Mouse (Mus musculus): ENCODE measurements around the gene Tmem136. TPM values are rescaled to one million over a fixed set of nuclear protein-coding genes. Genes with fewer than 3 reads are reported as not detected.

Tmem136 gene
- polyA plus RNA-seq, 1 experiment, result 0.12 TPM

DNA sequence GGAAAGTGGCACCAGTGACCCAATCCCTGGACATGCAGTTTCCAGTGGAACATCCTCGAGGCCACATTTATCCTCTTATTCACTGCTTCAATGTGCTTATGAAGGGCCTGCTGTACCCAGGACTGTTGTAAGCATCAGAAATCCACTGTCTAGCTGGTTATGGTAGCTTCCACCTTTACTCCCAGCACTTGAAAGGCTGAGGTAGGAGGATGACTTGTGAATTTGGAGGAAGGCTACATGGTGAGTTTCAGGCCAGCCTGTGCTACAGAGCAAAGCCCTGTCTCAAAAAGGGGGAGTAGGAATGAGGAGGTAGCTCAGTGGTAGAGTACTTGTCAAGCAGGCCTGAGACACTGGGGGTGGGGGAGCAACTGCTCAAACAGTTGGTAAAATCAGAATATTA, 8.3 kb downstream of the Tmem136 start:
- H3ac ChIP-seq (ENCODE audit: control insufficient read depth, insufficient read length, low read depth), result no peak overlapping the region
- H3K4me3 ChIP-seq (ENCODE audit: insufficient read depth, poor library complexity, severe bottlenecking), result no peak overlapping the region
- no peak for TF ChIP-seq MAX (IDR thresholded peaks at IDR 0.05)
- no peak for TF ChIP-seq CEBPB (IDR thresholded peaks at IDR 0.05; ENCODE audit: low read depth)
- no peak for TF ChIP-seq CTCF (IDR thresholded peaks at IDR 0.05; ENCODE audit: control insufficient read depth, insufficient read depth, insufficient read length)
- TF ChIP-seq FOSL1 (IDR thresholded peaks at IDR 0.05; ENCODE audit: insufficient read depth, low read length, poor library complexity, severe bottlenecking), result no peak
- no peak for TF ChIP-seq MYOG (IDR thresholded peaks at IDR 0.05; ENCODE audit: control insufficient read depth, extremely low read depth, insufficient read length)
- TF ChIP-seq USF1 (IDR thresholded peaks at IDR 0.05; ENCODE audit: low read depth), result no peak
- no peak for TF ChIP-seq MYOD1 (IDR thresholded peaks at IDR 0.05; ENCODE audit: control insufficient read depth, insufficient read length, low read depth)
- peaks cover 25% of the 10 kb centered on the region for H3K79me2 ChIP-seq (ENCODE audit: control insufficient read depth, insufficient read depth)
- no peaks in the 10 kb centered on the region for H3K27me3 ChIP-seq (ENCODE audit: control insufficient read depth, insufficient read depth, insufficient read length)
- H3K36me3 ChIP-seq (ENCODE audit: control insufficient read depth, insufficient read depth), result no peaks in the 10 kb centered on the region
- peaks cover 23% of the 10 kb centered on the region for H3K79me3 ChIP-seq (ENCODE audit: low read depth)

DNA sequence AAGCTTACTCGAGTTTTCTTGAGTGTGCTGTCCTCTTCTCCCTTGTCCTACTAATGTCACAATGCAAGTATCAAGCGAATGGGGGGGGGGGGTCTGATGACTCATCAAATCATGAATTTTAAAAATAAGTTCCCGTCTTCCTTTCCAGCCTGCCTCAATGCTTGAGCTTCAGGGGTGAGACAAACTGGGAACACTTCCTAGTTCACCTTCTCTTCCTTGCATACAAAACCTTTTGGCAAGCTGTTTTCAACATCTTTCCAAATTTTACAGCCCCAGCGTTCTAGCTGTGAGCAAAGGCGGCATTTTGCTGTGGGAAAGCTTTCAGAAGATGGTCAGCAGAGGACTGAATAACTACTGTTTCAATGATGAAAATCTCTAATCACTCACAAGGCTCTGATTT, 8.8 kb downstream of the Tmem136 start:
- Histone ChIP-seq H3K27me3 (ENCODE audit: control insufficient read depth, insufficient read depth, insufficient read length) (no peaks in the 10 kb centered on the region), H3K36me3 (ENCODE audit: control insufficient read depth, insufficient read depth) (no peaks in the 10 kb centered on the region), H3K79me3 (ENCODE audit: low read depth) (peaks cover 27% of the 10 kb centered on the region), H3K4me3 (ENCODE audit: insufficient read depth, poor library complexity, severe bottlenecking) (no peak overlapping the region), H3K79me2 (ENCODE audit: control insufficient read depth, insufficient read depth) (peaks cover 30% of the 10 kb centered on the region), H3ac (ENCODE audit: control insufficient read depth, insufficient read length, low read depth) (no peak overlapping the region)
- no peak for TF ChIP-seq MAX (IDR thresholded peaks at IDR 0.05)
- TF ChIP-seq FOSL1 (IDR thresholded peaks at IDR 0.05; ENCODE audit: insufficient read depth, low read length, poor library complexity, severe bottlenecking), result no peak
- TF ChIP-seq MYOD1 (IDR thresholded peaks at IDR 0.05; ENCODE audit: control insufficient read depth, insufficient read length, low read depth), result no peak
- no peak for TF ChIP-seq CEBPB (IDR thresholded peaks at IDR 0.05; ENCODE audit: low read depth)
- no peak for TF ChIP-seq USF1 (IDR thresholded peaks at IDR 0.05; ENCODE audit: low read depth)
- TF ChIP-seq MYOG (IDR thresholded peaks at IDR 0.05; ENCODE audit: control insufficient read depth, extremely low read depth, insufficient read length), result no peak
- no peak for TF ChIP-seq CTCF (IDR thresholded peaks at IDR 0.05; ENCODE audit: control insufficient read depth, insufficient read depth, insufficient read length)

DNA sequence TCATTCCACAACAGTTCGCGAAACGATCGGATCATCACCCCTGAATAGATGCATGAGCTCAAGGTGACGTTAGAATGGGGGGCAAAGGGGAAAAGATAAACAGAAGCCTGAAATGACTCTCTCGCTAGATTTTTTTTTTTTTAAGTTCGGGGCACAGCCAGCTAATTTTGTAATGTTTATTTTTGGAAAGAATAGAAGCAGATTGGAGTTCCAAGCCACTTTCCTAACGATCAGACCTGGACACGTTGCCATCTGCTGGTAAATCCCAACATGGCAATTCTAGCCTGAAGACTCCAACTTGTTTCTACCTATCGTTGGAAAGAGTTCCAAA, 9.2 kb downstream of the Tmem136 start, which contains the start of gene Arhgef12:
TSS of gene Arhgef12 (minus strand) at position 53 of the 331 bp plus-strand sequence.
- Histone ChIP-seq H3K79me2 (ENCODE audit: control insufficient read depth, insufficient read depth) (peaks cover 34% of the 10 kb centered on the region), H3K79me3 (ENCODE audit: low read depth) (peaks cover 31% of the 10 kb centered on the region), H3K36me3 (ENCODE audit: control insufficient read depth, insufficient read depth) (no peaks in the 10 kb centered on the region), H3ac (ENCODE audit: control insufficient read depth, insufficient read length, low read depth) (peak within 1 kb of the TSS; percentile 72), H3K27me3 (ENCODE audit: control insufficient read depth, insufficient read depth, insufficient read length) (no peaks in the 10 kb centered on the region), H3K4me3 (ENCODE audit: insufficient read depth, poor library complexity, severe bottlenecking) (peak within 1 kb of the TSS; percentile 55)
- no peak for TF ChIP-seq MYOG (IDR thresholded peaks at IDR 0.05; ENCODE audit: control insufficient read depth, extremely low read depth, insufficient read length)
- TF ChIP-seq CTCF (IDR thresholded peaks at IDR 0.05; ENCODE audit: control insufficient read depth, insufficient read depth, insufficient read length), result peak; percentile 42
- no peak for TF ChIP-seq USF1 (IDR thresholded peaks at IDR 0.05; ENCODE audit: low read depth)

DNA sequence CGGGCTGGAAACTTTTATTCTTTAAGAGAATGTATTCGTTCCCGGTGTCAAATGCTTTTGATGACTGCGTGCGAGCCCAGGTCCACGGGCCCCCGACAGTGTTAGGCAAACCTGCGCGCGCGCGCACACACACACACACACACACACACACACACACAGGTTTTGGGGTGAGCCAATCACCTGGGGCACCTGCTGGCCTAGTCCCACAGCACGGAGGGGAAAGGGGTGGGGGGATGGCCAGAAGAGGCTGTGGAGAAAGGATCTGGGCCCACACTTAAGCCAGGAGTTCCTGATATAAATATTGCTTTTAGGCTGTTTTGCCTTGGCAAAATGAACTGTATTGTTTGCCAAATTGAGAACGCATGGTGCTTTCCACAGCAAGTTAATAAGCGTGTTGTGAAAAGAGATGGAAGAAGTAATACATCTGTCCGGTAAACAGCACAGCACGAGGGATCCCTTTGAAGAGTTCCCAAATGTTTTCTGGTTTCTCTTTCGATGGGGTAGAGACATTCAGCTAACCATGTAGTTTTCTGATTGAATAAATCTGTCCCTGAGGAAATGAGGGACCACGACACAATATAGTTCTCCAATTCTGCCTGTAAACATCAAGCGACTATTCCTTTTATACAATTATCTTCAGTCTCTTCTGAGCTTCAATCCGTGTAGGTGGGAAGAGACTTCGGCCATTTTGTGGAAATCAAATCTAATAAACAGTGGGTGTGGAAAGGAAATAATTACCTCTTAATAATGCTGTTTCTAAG, 9.8 kb downstream of the Tmem136 start:
- H3K4me3 ChIP-seq (ENCODE audit: insufficient read depth, poor library complexity, severe bottlenecking), result peak overlapping the region; percentile 55
- no peak for TF ChIP-seq MYOD1 (IDR thresholded peaks at IDR 0.05; ENCODE audit: control insufficient read depth, insufficient read length, low read depth)
- no peak for TF ChIP-seq MAX (IDR thresholded peaks at IDR 0.05)
- TF ChIP-seq USF1 (IDR thresholded peaks at IDR 0.05; ENCODE audit: low read depth), result no peak
- TF ChIP-seq CEBPB (IDR thresholded peaks at IDR 0.05; ENCODE audit: low read depth), result no peak
- no peak for TF ChIP-seq MYOG (IDR thresholded peaks at IDR 0.05; ENCODE audit: control insufficient read depth, extremely low read depth, insufficient read length)
- TF ChIP-seq FOSL1 (IDR thresholded peaks at IDR 0.05; ENCODE audit: insufficient read depth, low read length, poor library complexity, severe bottlenecking), result no peak
- no peak for TF ChIP-seq CTCF (IDR thresholded peaks at IDR 0.05; ENCODE audit: control insufficient read depth, insufficient read depth, insufficient read length)
- no peaks in the 10 kb centered on the region for H3K36me3 ChIP-seq (ENCODE audit: control insufficient read depth, insufficient read depth)
- peaks cover 40% of the 10 kb centered on the region for H3K79me2 ChIP-seq (ENCODE audit: control insufficient read depth, insufficient read depth)
- peak overlapping the region; percentile 46 for H3ac ChIP-seq (ENCODE audit: control insufficient read depth, insufficient read length, low read depth)
- peaks cover 36% of the 10 kb centered on the region for H3K79me3 ChIP-seq (ENCODE audit: low read depth)
- no peaks in the 10 kb centered on the region for H3K27me3 ChIP-seq (ENCODE audit: control insufficient read depth, insufficient read depth, insufficient read length)

DNA sequence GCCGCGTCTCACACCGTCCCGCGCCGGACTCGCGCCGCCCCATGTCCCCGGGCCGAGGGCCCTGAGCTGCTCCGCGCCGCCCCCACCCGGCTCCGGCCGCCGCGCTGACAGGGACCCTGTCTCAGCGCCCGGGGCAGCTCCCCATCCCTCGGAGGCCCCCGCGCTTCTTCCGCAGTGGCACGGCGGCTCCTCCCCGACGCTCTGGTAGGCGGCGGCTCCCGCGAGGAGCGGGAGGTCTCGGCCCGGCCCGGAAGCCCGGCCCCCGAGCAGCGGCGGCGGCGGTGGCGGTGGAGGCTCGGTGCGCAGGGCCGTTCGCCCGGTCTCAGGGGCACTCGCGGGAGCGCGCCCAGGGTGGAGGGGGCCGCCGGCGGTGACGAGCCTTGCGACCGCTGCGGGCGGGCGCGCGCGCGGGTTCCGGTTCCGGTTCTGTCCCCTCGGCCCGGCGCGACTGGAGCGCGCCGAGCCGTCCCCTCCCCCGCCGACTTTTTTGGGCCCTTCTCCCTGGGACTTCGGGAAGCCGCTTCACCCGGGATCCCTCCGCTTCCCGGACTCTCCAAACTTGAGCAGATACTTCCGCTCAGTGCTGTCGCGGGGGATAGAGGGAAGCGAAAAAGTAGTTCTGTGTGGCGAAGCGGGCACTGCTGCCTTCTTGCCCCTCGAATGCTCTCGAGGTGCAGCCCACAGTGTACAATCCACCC, 10.6 kb downstream of the Tmem136 start:
- peak overlapping the region; percentile 55 for H3K4me3 ChIP-seq (ENCODE audit: insufficient read depth, poor library complexity, severe bottlenecking)
- H3K27me3 ChIP-seq (ENCODE audit: control insufficient read depth, insufficient read depth, insufficient read length), result no peaks in the 10 kb centered on the region
- peaks cover 48% of the 10 kb centered on the region for H3K79me2 ChIP-seq (ENCODE audit: control insufficient read depth, insufficient read depth)
- H3ac ChIP-seq (ENCODE audit: control insufficient read depth, insufficient read length, low read depth), result peak overlapping the region; percentile 95
- no peaks in the 10 kb centered on the region for H3K36me3 ChIP-seq (ENCODE audit: control insufficient read depth, insufficient read depth)
- H3K79me3 ChIP-seq (ENCODE audit: low read depth), result peaks cover 43% of the 10 kb centered on the region
- TF ChIP-seq USF1 (IDR thresholded peaks at IDR 0.05; ENCODE audit: low read depth), result no peak
- TF ChIP-seq FOSL1 (IDR thresholded peaks at IDR 0.05; ENCODE audit: insufficient read depth, low read length, poor library complexity, severe bottlenecking), result no peak
- no peak for TF ChIP-seq CEBPB (IDR thresholded peaks at IDR 0.05; ENCODE audit: low read depth)
- TF ChIP-seq MAX (IDR thresholded peaks at IDR 0.05), result peak; percentile 9
